Mouse (Mus musculus) liver, postnatal 0 days (tissue): ENCODE data around the gene Gm33543.

Experiments
- CTCF ChIP-seq: sonication (generic); IDR thresholded peaks from 2 replicates; pipeline ENCODE4 v1.5.1; 2016; ENCODE audit warnings: antibody characterized with exemption, low read depth
- EP300 ChIP-seq: IDR thresholded peaks from 2 replicates; pipeline ENCODE4 v1.6.1; 2016; ENCODE audit warnings: antibody characterized with exemption, low read depth, mild to moderate bottlenecking

DNA sequence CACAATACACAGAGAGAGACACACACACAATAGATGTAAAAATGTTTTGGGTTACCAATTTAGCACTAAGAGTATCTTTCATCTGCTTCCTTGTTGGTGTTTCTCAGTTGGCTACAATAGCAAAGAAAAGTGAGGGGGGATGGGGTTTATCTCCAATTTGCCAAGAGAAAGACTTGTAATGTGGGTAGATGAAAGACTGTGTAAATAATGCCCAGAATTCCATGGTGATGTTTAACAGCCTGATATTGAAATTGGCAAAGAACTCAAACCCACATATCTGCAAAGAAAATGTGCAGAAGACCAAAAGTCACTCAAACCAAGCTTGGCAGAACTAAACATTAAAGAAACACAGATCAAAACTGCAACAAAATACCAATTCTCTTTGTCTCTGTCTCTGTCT lies 3.6 kb upstream of the Gm33543 start:
- TF ChIP-seq CTCF (no peak), EP300 (no peak)
